Mouse (Mus musculus) spleen, adult 2 months (tissue): ENCODE measurements around the gene Grm4. TPM values are rescaled to one million over a fixed set of nuclear protein-coding genes. Genes with fewer than 3 reads are reported as not detected.

ENCODE experiments used
- DNase-seq, 2 experiments: peaks; one replicate each; pipeline versions ENCODE4 v3.0.0 to v3.0.0-alpha.2; 2012 to 2021; ENCODE audit warnings: low spot score in 2 of 2, low read depth in 1 of 2
- H3K27ac ChIP-seq: fragments of 200-500 bp; 2 replicates; pipeline ENCODE4 v1.5.1; 2012; ENCODE audit warnings: low read length, inconsistent platforms; ENCODE audit not compliant: insufficient read depth
- H3K27me3 ChIP-seq: fragments of 200-500 bp; 2 replicates; pipeline ENCODE4 v1.6.1; 2012; ENCODE audit warnings: mild to moderate bottlenecking, moderate library complexity, low read length, inconsistent platforms; ENCODE audit not compliant: control insufficient read depth, insufficient read depth
- H3K36me3 ChIP-seq: fragments of 200-500 bp; 2 replicates; pipeline ENCODE4 v1.6.1; 2012; ENCODE audit warnings: mild to moderate bottlenecking, low read length, inconsistent platforms; ENCODE audit not compliant: control insufficient read depth, insufficient read depth
- H3K4me1 ChIP-seq: fragments of 200-500 bp; 2 replicates; pipeline ENCODE4 v1.6.1; 2011; ENCODE audit warnings: inconsistent platforms; ENCODE audit not compliant: control insufficient read depth, insufficient read depth, insufficient read length
- H3K4me3 ChIP-seq: fragments of 200-500 bp; 2 replicates; pipeline ENCODE4 v1.5.1; 2011; ENCODE audit warnings: mild to moderate bottlenecking, inconsistent platforms; ENCODE audit not compliant: insufficient read depth, insufficient read length; ENCODE audit errors: extremely low read depth
- CTCF ChIP-seq: fragments of 200-500 bp; IDR thresholded peaks from 2 replicates; pipeline ENCODE4 v1.5.1; 2011; ENCODE audit warnings: mild to moderate bottlenecking, inconsistent platforms; ENCODE audit not compliant: insufficient read depth, insufficient read length, insufficient replicate concordance; ENCODE audit errors: extremely low read depth
- POLR2A ChIP-seq: fragments of 200-500 bp; IDR thresholded peaks from 2 replicates; pipeline ENCODE4 v1.6.1; 2011; ENCODE audit warnings: low read depth, low read length, inconsistent platforms
- WGBS: fragments of 180-500 bp; shearing (Covaris S2); methylation state at CpG from one replicate; pipeline ENCODE4 v1.1.7; 2018; 5-methylcytosine and 5-hydroxymethylcytosine counted together
- polyA plus RNA-seq: library from polyadenylated mRNA; depleted of rRNA; stranded (reverse); fragments of >200 nt; gene quantifications from 2 replicates; pipeline ENCODE4 v1.2.3, GENCODE M21; 2012

Grm4 gene
- polyA plus RNA-seq, 1 experiment = 0.11 TPM

- peak; percentile 67 to 86 for DNase-seq
Measured at GRCm38 (mm10) chr17:27534718-27535117, 13.5 kb upstream of the Grm4 start.

GRCm38 (mm10) chr17:27533354-27533753 lies 12.2 kb upstream of the Grm4 start:
- Histone ChIP-seq H3K27ac (no peak overlapping the region), H3K36me3 (no peaks in the 10 kb centered on the region), H3K4me3 (no peak overlapping the region), H3K27me3 (no peaks in the 10 kb centered on the region), H3K4me1 (no peaks in the 10 kb centered on the region)
- DNase-seq = no peak
- 89% methylated on average over 3 of the region's 3 CpGs for WGBS
- TF ChIP-seq POLR2A (no peak), CTCF (no peak)

More at GRCm38 (mm10) chr17:27534718-27535117, 13.5 kb upstream of the Grm4 start:
- Histone ChIP-seq H3K27ac (no peak overlapping the region), H3K4me1 (no peaks in the 10 kb centered on the region), H3K36me3 (no peaks in the 10 kb centered on the region), H3K27me3 (no peaks in the 10 kb centered on the region), H3K4me3 (no peak overlapping the region)
- TF ChIP-seq POLR2A (no peak), CTCF (peak; percentile 100)
- WGBS = 6% methylated on average over 10 of the region's 10 CpGs

DNA sequence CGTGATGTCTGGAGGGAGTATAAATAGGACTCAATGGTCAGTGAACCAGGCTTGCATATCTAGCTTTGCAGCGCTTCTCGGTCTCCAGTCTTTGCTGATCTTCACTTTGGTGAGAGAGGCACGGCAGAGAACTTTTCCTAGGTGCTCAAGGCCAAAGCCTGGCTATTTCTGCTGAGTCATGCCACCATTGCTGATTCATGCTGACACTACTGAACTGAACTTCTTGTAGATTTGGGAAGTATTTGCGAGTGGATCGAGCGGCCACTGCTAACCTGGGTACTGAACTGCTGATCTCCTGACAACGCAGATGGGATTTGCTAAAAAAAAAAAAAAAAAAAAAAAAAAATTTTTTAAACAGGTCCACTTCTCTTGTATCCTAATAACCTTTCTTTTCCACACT lies 10.9 kb upstream of the Grm4 start:
- DNase-seq = no peak
- Histone ChIP-seq H3K27ac (no peak overlapping the region), H3K27me3 (no peaks in the 10 kb centered on the region), H3K36me3 (no peaks in the 10 kb centered on the region), H3K4me1 (peaks cover 3% of the 10 kb centered on the region; the same call in 1 of the 2 replicates), H3K4me3 (no peak overlapping the region)
- WGBS = 66% methylated on average over 8 of the region's 8 CpGs
- TF ChIP-seq POLR2A (no peak), CTCF (no peak)

DNA sequence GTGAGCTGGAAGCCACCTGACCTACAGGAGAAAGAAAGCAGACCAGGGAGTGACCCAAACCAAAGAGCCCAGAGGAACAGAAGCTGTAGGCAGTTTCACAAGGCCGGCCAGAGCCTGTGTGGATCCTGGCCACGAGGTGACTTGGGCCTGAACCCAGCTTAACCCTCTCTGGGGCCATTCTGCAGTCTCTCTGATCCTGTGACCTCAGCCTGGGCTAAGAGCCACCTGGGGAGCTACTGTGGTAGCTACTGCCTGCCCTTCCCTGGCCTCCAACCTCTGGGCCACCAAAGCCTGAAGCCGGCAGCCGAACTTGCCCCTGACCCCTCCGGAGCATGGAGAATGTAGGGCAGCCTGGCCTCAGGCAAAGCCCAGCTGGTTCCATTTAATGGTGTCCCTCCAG lies 7.6 kb upstream of the Grm4 start:
- H3K4me1 ChIP-seq = peaks cover 4% of the 10 kb centered on the region; the same call in 1 of the 2 replicates
- no peak overlapping the region for H3K27ac ChIP-seq
- H3K27me3 ChIP-seq = no peaks in the 10 kb centered on the region
- no peaks in the 10 kb centered on the region for H3K36me3 ChIP-seq
- DNase-seq = no peak
- no peak overlapping the region for H3K4me3 ChIP-seq
- 82% methylated on average over 5 of the region's 5 CpGs for WGBS
- TF ChIP-seq CTCF (no peak), POLR2A (no peak)

DNA sequence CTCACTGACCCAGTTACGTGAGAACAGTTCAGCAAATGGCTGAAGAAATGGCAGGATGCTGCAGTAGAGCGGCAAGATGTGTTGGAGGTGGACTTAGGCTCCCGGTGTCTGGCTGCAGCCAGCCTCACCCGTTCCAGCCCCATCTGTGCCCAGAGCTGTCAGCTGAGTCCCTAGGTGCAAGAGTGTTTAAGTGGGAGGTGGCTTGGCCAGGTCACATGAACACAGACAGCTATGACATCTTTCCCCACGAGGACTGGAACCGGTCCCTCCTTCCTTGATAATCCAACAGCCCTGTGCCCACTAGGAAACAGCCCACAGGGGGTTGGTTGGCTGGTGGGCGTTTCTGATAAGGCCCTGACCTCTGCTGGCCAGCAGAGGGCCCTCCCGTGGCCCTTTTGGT lies 6.8 kb upstream of the Grm4 start:
- no peak overlapping the region for H3K27ac ChIP-seq
- H3K4me3 ChIP-seq = no peak overlapping the region
- H3K27me3 ChIP-seq = no peaks in the 10 kb centered on the region
- H3K4me1 ChIP-seq = peaks cover 4% of the 10 kb centered on the region; the same call in 1 of the 2 replicates
- TF ChIP-seq CTCF = no peak
- TF ChIP-seq POLR2A = no peak
- WGBS = 62% methylated on average over 8 of the region's 8 CpGs
- DNase-seq = no peak
- no peaks in the 10 kb centered on the region for H3K36me3 ChIP-seq

GRCm38 (mm10) chr17:27527188-27527587 lies 6.0 kb upstream of the Grm4 start:
- 22% methylated on average over 6 of the region's 6 CpGs for WGBS
- no peak; the same call in 1 of the 2 replicates for TF ChIP-seq POLR2A
- no peak for TF ChIP-seq CTCF
- no peak overlapping the region for H3K4me3 ChIP-seq
- H3K4me1 ChIP-seq = peaks cover 4% of the 10 kb centered on the region; the same call in 1 of the 2 replicates
- no peak overlapping the region for H3K27ac ChIP-seq
- no peaks in the 10 kb centered on the region for H3K27me3 ChIP-seq
- no peaks in the 10 kb centered on the region for H3K36me3 ChIP-seq
- DNase-seq = peak in 1 of 2 experiments; percentile 21

GRCm38 (mm10) chr17:27523121-27523520 lies 1.9 kb upstream of the Grm4 start:
- no peak for DNase-seq
- no peak overlapping the region for H3K4me3 ChIP-seq
- TF ChIP-seq CTCF (no peak), POLR2A (no peak)

More at GRCm38 (mm10) chr17:27523121-27523520, 1.9 kb upstream of the Grm4 start:
- no peak overlapping the region for H3K27ac ChIP-seq
- WGBS = 87% methylated on average over 7 of the region's 7 CpGs
- H3K27me3 ChIP-seq = 0 out of 2 replicates have a peak, but pooled peaks cover 4% of the 10 kb centered on the region
- peaks cover 4% of the 10 kb centered on the region; the same call in 1 of the 2 replicates for H3K4me1 ChIP-seq
- no peaks in the 10 kb centered on the region for H3K36me3 ChIP-seq
